Mouse (Mus musculus) ovary, postnatal 14 days (tissue): ENCODE data around the gene Olfr1156.

Source experiments
- DNase-seq: peaks from one replicate; pipeline ENCODE4 v3.0.0; 2022; ENCODE audit warnings: low spot score

Gene Olfr1156

GRCm38 (mm10) chr2:87953000-87953399 lies at the start of gene Olfr1156:
Gene Olfr1156, minus strand, starts transcription at chr2:87953100.
- DNase-seq = no peak

GRCm38 (mm10) chr2:87989813-87990212 lies 36.9 kb upstream of the Olfr1156 start, which contains the start of gene Olfr1158:
Gene Olfr1158, plus strand, starts transcription at chr2:87990113.
- DNase-seq = no peak

GRCm38 (mm10) chr2:87974563-87974962 lies 21.7 kb upstream of the Olfr1156 start, which contains the start of gene Olfr74:
Gene Olfr74, minus strand, starts transcription at chr2:87974663.
- no peak for DNase-seq

GRCm38 (mm10) chr2:87968199-87968598 lies 15.3 kb upstream of the Olfr1156 start, which contains the start of gene Olfr1157:
Gene Olfr1157, minus strand, starts transcription at chr2:87968299.
- no peak for DNase-seq

- no peak for DNase-seq
These were observed 7.9 kb downstream of the Olfr1156 start, which contains the start of gene Olfr1155 for GRCm38 (mm10) chr2:87945037-87945436. Gene Olfr1155, minus strand, starts transcription at chr2:87945137.

- no peak for DNase-seq
These were observed 47.8 kb downstream of the Olfr1156 start, which contains the start of gene Olfr1154 for GRCm38 (mm10) chr2:87905066-87905465. Gene Olfr1154, minus strand, starts transcription at chr2:87905166.
